9 mouse cellular contexts compared by ENCODE assay signal in genomic region chr16:36072410-36073011, GRCm38 (mm10). TPM values are rescaled to one million over a fixed set of nuclear protein-coding genes. Genes with fewer than 3 reads are reported as not detected.
A peak's percentile ranks its signal among the peaks of the same experiment; 100 is the strongest.
DNase-seq lines count a peak whose midpoint lies in the region; ATAC-seq lines count a peak whose summit lies in the region.
"Had no signal": no experiment of that assay in that cellular context is flagged by ENCODE, and none has a peak within 500 bp of the region (broad histone marks: within the 10 kb centered on the region; RNA-seq: fewer than 3 reads in every experiment).

No protein-coding gene starts in this region.

- 20% methylated on average over 8 of the region's 8 CpGs for WGBS in lung, embryonic 15.5 days
- WGBS in forebrain, embryonic 10.5 days = 31% methylated on average over 8 of the region's 8 CpGs
- WGBS in limb, embryonic 12.5 days = 31% methylated on average over 8 of the region's 8 CpGs
- WGBS in neural tube, embryonic 15.5 days = 27% methylated on average over 8 of the region's 8 CpGs

- peak overlapping the region; percentile 89 for H3K9ac ChIP-seq in lung, embryonic 15.5 days
- H3K9ac ChIP-seq in limb, embryonic 12.5 days (replicated peaks) = peak overlapping the region; percentile 86
- peak overlapping the region; percentile 89 for H3K9ac ChIP-seq in neural tube, embryonic 15.5 days (replicated peaks)

- no peaks in the 10 kb centered on the region for H3K27me3 ChIP-seq in lung, embryonic 15.5 days
- H3K27me3 ChIP-seq in forebrain, embryonic 10.5 days (ENCODE audit: poor library complexity, severe bottlenecking) = no peaks in the 10 kb centered on the region
- no peaks in the 10 kb centered on the region for H3K27me3 ChIP-seq in limb, embryonic 12.5 days
- H3K27me3 ChIP-seq in neural tube, embryonic 15.5 days (replicated peaks) = no peaks in the 10 kb centered on the region

- H3K36me3 ChIP-seq in lung, embryonic 15.5 days = no peaks in the 10 kb centered on the region
- H3K36me3 ChIP-seq in forebrain, embryonic 10.5 days (replicated peaks) = peaks cover 27% of the 10 kb centered on the region
- no peaks in the 10 kb centered on the region for H3K36me3 ChIP-seq in limb, embryonic 12.5 days
- no peaks in the 10 kb centered on the region for H3K36me3 ChIP-seq in neural tube, embryonic 15.5 days

- no peaks in the 10 kb centered on the region for H3K9me3 ChIP-seq in lung, embryonic 15.5 days
- H3K9me3 ChIP-seq in forebrain, embryonic 10.5 days = no peaks in the 10 kb centered on the region
- H3K9me3 ChIP-seq in limb, embryonic 12.5 days = no peaks in the 10 kb centered on the region
- H3K9me3 ChIP-seq in neural tube, embryonic 15.5 days (replicated peaks) = no peaks in the 10 kb centered on the region

- DNase-seq in lung, postnatal 36 days = no peak
- DNase-seq in forebrain, embryonic 10.5 days (ENCODE audit: extremely low spot score, low spot score) = no peak
- no peak for DNase-seq in adrenal gland, adult 2 months
- DNase-seq in spleen, postnatal 10 days (ENCODE audit: low spot score in 2 of 2) = no peak
- DNase-seq in c-Kit-positive CD71-positive TER-119-positive erythroid progenitor cells, embryonic 14.5 days (ENCODE audit: low spot score) = no peak

- peak overlapping the region; percentile 91 for H3K4me3 ChIP-seq in lung, embryonic 15.5 days
- H3K4me3 ChIP-seq in forebrain, embryonic 10.5 days = peak overlapping the region; percentile 62
- H3K4me3 ChIP-seq in limb, embryonic 12.5 days (replicated peaks) = peak overlapping the region; percentile 76
- peak overlapping the region; percentile 86 for H3K4me3 ChIP-seq in neural tube, embryonic 15.5 days (replicated peaks)

- peaks cover 25% of the 10 kb centered on the region for H3K4me1 ChIP-seq in lung, embryonic 15.5 days
- H3K4me1 ChIP-seq in forebrain, embryonic 10.5 days = peaks cover 32% of the 10 kb centered on the region
- H3K4me1 ChIP-seq in limb, embryonic 12.5 days (replicated peaks) = peaks cover 27% of the 10 kb centered on the region
- peaks cover 27% of the 10 kb centered on the region for H3K4me1 ChIP-seq in neural tube, embryonic 15.5 days

- ATAC-seq in lung, embryonic 15.5 days (ENCODE audit: borderline replicate concordance, extremely low read depth, low FRiP score, low TSS enrichment) = no peak
- no peak for ATAC-seq in limb, embryonic 12.5 days (ENCODE audit: insufficient number of reproducible peaks, insufficient read depth, low FRiP score, low TSS enrichment, low read depth)
- no peak for ATAC-seq in neural tube, embryonic 15.5 days (ENCODE audit: low FRiP score)

- peak overlapping the region; percentile 68 for H3K4me2 ChIP-seq in lung, embryonic 15.5 days
- H3K4me2 ChIP-seq in limb, embryonic 12.5 days = peak overlapping the region; percentile 54
- peak overlapping the region; percentile 85 for H3K4me2 ChIP-seq in neural tube, embryonic 15.5 days

- H3K27ac ChIP-seq in lung, embryonic 15.5 days = peak overlapping the region; percentile 99
- H3K27ac ChIP-seq in forebrain, embryonic 10.5 days = peak overlapping the region; percentile 99
- H3K27ac ChIP-seq in limb, embryonic 12.5 days = peak overlapping the region; percentile 99
- H3K27ac ChIP-seq in neural tube, embryonic 15.5 days (replicated peaks) = peak overlapping the region; percentile 100

RNA-seq across cellular contexts. Expression of gene Ccdc58, which starts 1.0 kb away (rescaled TPM):
- 75.3 and 78.1 TPM in 2 replicates for polyA plus RNA-seq in lung, embryonic 15.5 days (2015; fragmentation: Nextera tagmentation; extraction: Ambion mirVana)
- 103 and 105 TPM in 2 replicates for polyA plus RNA-seq in forebrain, embryonic 10.5 days (2016; fragmentation: Nextera tagmentation; extraction: Ambion mirVana)
- 100 and 108 TPM in 2 replicates for polyA plus RNA-seq in limb, embryonic 12.5 days (2016; fragmentation: Nextera tagmentation; extraction: Ambion mirVana)
- 33.0 and 39.3 TPM in 2 replicates for polyA plus RNA-seq in neural tube, embryonic 15.5 days (2015; fragmentation: Nextera tagmentation; extraction: Ambion mirVana)
- 10 to 100 TPM; 35.6 to 35.8 TPM for total RNA-seq in adrenal gland, adult 2 months (2021)
- polyA plus RNA-seq in adrenal gland, adult 2 months (2012; rRNA removed) = 2.0 and 2.9 TPM in 2 replicates

RNA-seq across cellular contexts. Expression of gene Fam162a, which starts 1.1 kb away (rescaled TPM):
- 318 and 348 TPM in 2 replicates for polyA plus RNA-seq in lung, embryonic 15.5 days (2015; fragmentation: Nextera tagmentation; extraction: Ambion mirVana)
- 369 and 410 TPM in 2 replicates for polyA plus RNA-seq in forebrain, embryonic 10.5 days (2016; fragmentation: Nextera tagmentation; extraction: Ambion mirVana)
- 340 and 357 TPM in 2 replicates for polyA plus RNA-seq in limb, embryonic 12.5 days (2016; fragmentation: Nextera tagmentation; extraction: Ambion mirVana)
- polyA plus RNA-seq in neural tube, embryonic 15.5 days (2015; fragmentation: Nextera tagmentation; extraction: Ambion mirVana) = 146 and 193 TPM in 2 replicates
- total RNA-seq in adrenal gland, adult 2 months (2021) = 100 to 1,000 TPM; 178 to 236 TPM
- 27.9 and 30.7 TPM in 2 replicates for polyA plus RNA-seq in adrenal gland, adult 2 months (2012; rRNA removed)

RNA-seq across cellular contexts. Expression of gene Wdr5b, which starts 31.5 kb away (rescaled TPM):
- 9.4 and 9.6 TPM in 2 replicates for polyA plus RNA-seq in lung, embryonic 15.5 days (2015; fragmentation: Nextera tagmentation; extraction: Ambion mirVana)
- polyA plus RNA-seq in forebrain, embryonic 10.5 days (2016; fragmentation: Nextera tagmentation; extraction: Ambion mirVana) = 7.1 and 7.9 TPM in 2 replicates
- 11.3 and 11.6 TPM in 2 replicates for polyA plus RNA-seq in limb, embryonic 12.5 days (2016; fragmentation: Nextera tagmentation; extraction: Ambion mirVana)
- polyA plus RNA-seq in neural tube, embryonic 15.5 days (2015; fragmentation: Nextera tagmentation; extraction: Ambion mirVana) = 12.0 and 12.4 TPM in 2 replicates
- total RNA-seq in adrenal gland, adult 2 months (2021) = 1 to 10 TPM; 3.1 to 5.2 TPM
- polyA plus RNA-seq in adrenal gland, adult 2 months (2012; rRNA removed) = 0.59 and 0.75 TPM in 2 replicates

RNA-seq across cellular contexts. Expression of gene Csta1, which starts 58.5 kb away (rescaled TPM):
- 0.05 and 0.12 TPM in 2 replicates for polyA plus RNA-seq in lung, embryonic 15.5 days (2015; fragmentation: Nextera tagmentation; extraction: Ambion mirVana)
- polyA plus RNA-seq in forebrain, embryonic 10.5 days (2016; fragmentation: Nextera tagmentation; extraction: Ambion mirVana) = 0.14 and 0.26 TPM in 2 replicates
- 0.16 and 0.58 TPM in 2 replicates for polyA plus RNA-seq in limb, embryonic 12.5 days (2016; fragmentation: Nextera tagmentation; extraction: Ambion mirVana)
- not detected in 2 replicates for polyA plus RNA-seq in neural tube, embryonic 15.5 days (2015; fragmentation: Nextera tagmentation; extraction: Ambion mirVana)
- not detected for total RNA-seq in adrenal gland, adult 2 months (2021)
- not detected in 2 replicates for polyA plus RNA-seq in adrenal gland, adult 2 months (2012; rRNA removed)
- polyA plus RNA-seq: large intestine, adult 2 months had no signal
